ENCODE assay signal across 9 mouse cellular contexts in genomic region chr11:119106289-119106688, GRCm38 (mm10). TPM values are rescaled to one million over a fixed set of nuclear protein-coding genes. Genes with fewer than 3 reads are reported as not detected.
DNase-seq lines count a peak whose midpoint lies in the region; ATAC-seq lines count a peak whose summit lies in the region.
"Had no signal": no experiment of that assay in that cellular context is flagged by ENCODE, and none has a peak within 500 bp of the region (broad histone marks: within the 10 kb centered on the region; RNA-seq: fewer than 3 reads in every experiment).

No protein-coding gene starts in this region.

- H3K4me1 ChIP-seq in kidney, embryonic 14.5 days (ENCODE audit: control insufficient read depth, insufficient read depth, low read length): no peaks in the 10 kb centered on the region
- peaks cover 3% of the 10 kb centered on the region for H3K4me1 ChIP-seq in liver, embryonic 16.5 days (ENCODE audit: control insufficient read depth, low read depth, low read length)

- DNase-seq in kidney, adult 18-20 months: peak; percentile 33
- DNase-seq in c-Kit-positive CD71-positive TER-119-positive erythroid progenitor cells, embryonic 14.5 days (ENCODE audit: low spot score): no peak
- no peak for DNase-seq in urinary bladder, adult 18-20 months (ENCODE audit: low spot score in 2 of 2)
- no peak for DNase-seq in urinary bladder, postnatal 14 days (ENCODE audit: low spot score)

- no peaks in the 10 kb centered on the region for H3K9me3 ChIP-seq in kidney, embryonic 14.5 days (ENCODE audit: control insufficient read depth, low read length)
- no peaks in the 10 kb centered on the region for H3K9me3 ChIP-seq in liver, embryonic 16.5 days (replicated peaks; ENCODE audit: control insufficient read depth, low read length)
- H3K9me3 ChIP-seq: embryonic facial prominence, embryonic 15.5 days had no signal

- H3K36me3 ChIP-seq in kidney, embryonic 14.5 days (ENCODE audit: control insufficient read depth, insufficient read depth, low read length): no peaks in the 10 kb centered on the region
- H3K36me3 ChIP-seq in liver, embryonic 16.5 days (ENCODE audit: control insufficient read depth, insufficient read depth): no peaks in the 10 kb centered on the region
- H3K36me3 ChIP-seq: embryonic facial prominence, embryonic 15.5 days had no signal

- no peak overlapping the region for H3K4me3 ChIP-seq in kidney, embryonic 14.5 days (ENCODE audit: low read length)
- H3K4me3 ChIP-seq in liver, embryonic 16.5 days (ENCODE audit: low read depth, low read length): no peak overlapping the region
- H3K4me3 ChIP-seq: embryonic facial prominence, embryonic 15.5 days had no signal

- 55% methylated on average over 6 of the region's 6 CpGs for WGBS in kidney, embryonic 14.5 days
- WGBS in liver, embryonic 16.5 days (ENCODE audit: insufficient replicate concordance): 15% methylated on average over 6 of the region's 6 CpGs

- no peak overlapping the region for H3K9ac ChIP-seq in kidney, embryonic 14.5 days (ENCODE audit: low read depth, low read length)
- H3K9ac ChIP-seq in liver, embryonic 16.5 days (ENCODE audit: low read depth, low read length): no peak overlapping the region
- H3K9ac ChIP-seq: embryonic facial prominence, embryonic 15.5 days had no signal

- no peaks in the 10 kb centered on the region for H3K27me3 ChIP-seq in kidney, embryonic 14.5 days (ENCODE audit: control insufficient read depth, insufficient read depth, low read length)
- H3K27me3 ChIP-seq in liver, embryonic 16.5 days (ENCODE audit: control insufficient read depth, insufficient read depth, low read depth, low read length): no peaks in the 10 kb centered on the region
- H3K27me3 ChIP-seq: embryonic facial prominence, embryonic 15.5 days had no signal

- H3K4me2 ChIP-seq in kidney, embryonic 14.5 days (replicated peaks; ENCODE audit: low read depth, low read length): no peak overlapping the region
- H3K4me2 ChIP-seq in liver, embryonic 16.5 days (ENCODE audit: low read depth, low read length): no peak overlapping the region
- H3K4me2 ChIP-seq: embryonic facial prominence, embryonic 15.5 days had no signal

- ATAC-seq in kidney, embryonic 14.5 days (ENCODE audit: low FRiP score, low TSS enrichment): no peak
- peak; percentile 53 for ATAC-seq in CD4-positive, CD25-positive, alpha-beta regulatory T cell, adult 4 months
- peak; percentile 30 for ATAC-seq in inflammation-experienced regulatory T-cells, adult 6 months
- ATAC-seq in liver, embryonic 16.5 days (ENCODE audit: low read depth): peak; percentile 63

- no peak overlapping the region for H3K27ac ChIP-seq in kidney, embryonic 14.5 days (ENCODE audit: low read depth, low read length)
- no peak overlapping the region for H3K27ac ChIP-seq in liver, embryonic 16.5 days (ENCODE audit: low read length)
- H3K27ac ChIP-seq: embryonic facial prominence, embryonic 15.5 days had no signal

RNA-seq across cellular contexts. Expression of gene Cbx4, which starts 20.3 kb away (rescaled TPM):
- polyA plus RNA-seq in kidney, embryonic 14.5 days (2014; fragmentation: Nextera tagmentation; extraction: Ambion mirVana): 4.9 and 8.3 TPM in 2 replicates
- polyA plus RNA-seq in CD4-positive, CD25-positive, alpha-beta regulatory T cell, adult 4 months (2017; shearing (Covaris generic)): 1 to 10 TPM; 1.7 to 3.7 TPM
- polyA plus RNA-seq in inflammation-experienced regulatory T-cells, adult 6 months (2017; shearing (Covaris generic)): 1 to 10 TPM; 2.0 to 3.6 (median 2.3) TPM
- 2.5 and 2.9 TPM in 2 replicates for polyA plus RNA-seq in liver, embryonic 16.5 days (2015; fragmentation: Nextera tagmentation; extraction: Ambion mirVana)
